Mouse (Mus musculus): Measurements from ENCODE around the gene Psd. TPM values are rescaled to one million over a fixed set of nuclear protein-coding genes. Genes with fewer than 3 reads are reported as not detected.
A peak's percentile ranks its signal among the peaks of the same experiment; 100 is the strongest.

The Psd gene
- polyA plus RNA-seq, 1 experiment = 1.6 TPM

- Histone ChIP-seq H3K36me3 (ENCODE audit: control insufficient read depth, insufficient read depth, low read length) (peaks cover 17% of the 10 kb centered on the region; the same call in 1 of the 2 replicates), H3K27me3 (ENCODE audit: control insufficient read depth, insufficient read depth, low read length) (no peaks in the 10 kb centered on the region), H3K4me1 (replicated peaks; ENCODE audit: control insufficient read depth, insufficient read depth, low read length) (peaks cover 13% of the 10 kb centered on the region), H3K4me3 (ENCODE audit: control insufficient read depth, insufficient read depth, low read length) (peak overlapping the region; percentile 39), H3K27ac (ENCODE audit: control insufficient read depth, insufficient read depth, low read length) (no peak overlapping the region)
- TF ChIP-seq POLR2A (IDR thresholded peaks at IDR 0.05; ENCODE audit: control insufficient read depth, extremely low read depth, insufficient read depth, low read length, poor library complexity) = no peak
- peak; percentile 98 for TF ChIP-seq CTCF (IDR thresholded peaks at IDR 0.05; ENCODE audit: borderline replicate concordance, control insufficient read depth, extremely low read depth, insufficient read depth, low read length, poor library complexity)
- DNase-seq = peak; percentile 88
- WGBS = 7% methylated on average over 47 of the region's 47 CpGs
Observed at GRCm38 (mm10) chr19:46308706-46309435, 18.1 kb downstream of the Psd start.

GRCm38 (mm10) chr19:46308303-46308702 lies 18.7 kb downstream of the Psd start:
- TF ChIP-seq POLR2A (IDR thresholded peaks at IDR 0.05; ENCODE audit: control insufficient read depth, extremely low read depth, insufficient read depth, low read length, poor library complexity) = no peak
- no peak for TF ChIP-seq CTCF (IDR thresholded peaks at IDR 0.05; ENCODE audit: borderline replicate concordance, control insufficient read depth, extremely low read depth, insufficient read depth, low read length, poor library complexity)
- H3K4me3 ChIP-seq (ENCODE audit: control insufficient read depth, insufficient read depth, low read length) = no peak overlapping the region
- H3K27ac ChIP-seq (ENCODE audit: control insufficient read depth, insufficient read depth, low read length) = no peak overlapping the region
- H3K4me1 ChIP-seq (replicated peaks; ENCODE audit: control insufficient read depth, insufficient read depth, low read length) = peaks cover 17% of the 10 kb centered on the region
- DNase-seq = no peak
- 88% methylated on average over 16 of the region's 16 CpGs for WGBS
- H3K27me3 ChIP-seq (ENCODE audit: control insufficient read depth, insufficient read depth, low read length) = no peaks in the 10 kb centered on the region
- peaks cover 17% of the 10 kb centered on the region; the same call in 1 of the 2 replicates for H3K36me3 ChIP-seq (ENCODE audit: control insufficient read depth, insufficient read depth, low read length)

- Histone ChIP-seq H3K27me3 (ENCODE audit: control insufficient read depth, insufficient read depth, low read length) (no peaks in the 10 kb centered on the region), H3K4me3 (ENCODE audit: control insufficient read depth, insufficient read depth, low read length) (no peak overlapping the region), H3K4me1 (replicated peaks; ENCODE audit: control insufficient read depth, insufficient read depth, low read length) (peaks cover 17% of the 10 kb centered on the region), H3K27ac (ENCODE audit: control insufficient read depth, insufficient read depth, low read length) (no peak overlapping the region), H3K36me3 (ENCODE audit: control insufficient read depth, insufficient read depth, low read length) (peaks cover 17% of the 10 kb centered on the region; the same call in 1 of the 2 replicates)
- WGBS = 97% methylated on average over 16 of the region's 16 CpGs
- DNase-seq = no peak
- TF ChIP-seq POLR2A (IDR thresholded peaks at IDR 0.05; ENCODE audit: control insufficient read depth, extremely low read depth, insufficient read depth, low read length, poor library complexity) = no peak; the same call in 1 of the 2 replicates
- TF ChIP-seq CTCF (IDR thresholded peaks at IDR 0.05; ENCODE audit: borderline replicate concordance, control insufficient read depth, extremely low read depth, insufficient read depth, low read length, poor library complexity) = no peak
Observed at GRCm38 (mm10) chr19:46307781-46308180, 19.2 kb downstream of the Psd start.

GRCm38 (mm10) chr19:46306751-46307289 lies 20.1 kb downstream of the Psd start:
- H3K4me3 ChIP-seq (ENCODE audit: control insufficient read depth, insufficient read depth, low read length) = no peak overlapping the region
- TF ChIP-seq CTCF (IDR thresholded peaks at IDR 0.05; ENCODE audit: borderline replicate concordance, control insufficient read depth, extremely low read depth, insufficient read depth, low read length, poor library complexity) (no peak), POLR2A (IDR thresholded peaks at IDR 0.05; ENCODE audit: control insufficient read depth, extremely low read depth, insufficient read depth, low read length, poor library complexity) (no peak)
- DNase-seq = peak; percentile 2
- WGBS = 98% methylated on average over 9 of the region's 9 CpGs
- no peak overlapping the region for H3K27ac ChIP-seq (ENCODE audit: control insufficient read depth, insufficient read depth, low read length)
- H3K27me3 ChIP-seq (ENCODE audit: control insufficient read depth, insufficient read depth, low read length) = no peaks in the 10 kb centered on the region
- peaks cover 17% of the 10 kb centered on the region for H3K4me1 ChIP-seq (replicated peaks; ENCODE audit: control insufficient read depth, insufficient read depth, low read length)
- H3K36me3 ChIP-seq (ENCODE audit: control insufficient read depth, insufficient read depth, low read length) = peaks cover 16% of the 10 kb centered on the region; the same call in 1 of the 2 replicates

- TF ChIP-seq POLR2A (IDR thresholded peaks at IDR 0.05; ENCODE audit: control insufficient read depth, extremely low read depth, insufficient read depth, low read length, poor library complexity) = no peak
- no peak for TF ChIP-seq CTCF (IDR thresholded peaks at IDR 0.05; ENCODE audit: borderline replicate concordance, control insufficient read depth, extremely low read depth, insufficient read depth, low read length, poor library complexity)
- H3K27me3 ChIP-seq (ENCODE audit: control insufficient read depth, insufficient read depth, low read length) = no peaks in the 10 kb centered on the region
- peak overlapping the region; percentile 94 for H3K4me3 ChIP-seq (ENCODE audit: control insufficient read depth, insufficient read depth, low read length)
- no peak overlapping the region for H3K27ac ChIP-seq (ENCODE audit: control insufficient read depth, insufficient read depth, low read length)
- peak; percentile 2 for DNase-seq
- H3K36me3 ChIP-seq (ENCODE audit: control insufficient read depth, insufficient read depth, low read length) = peaks cover 11% of the 10 kb centered on the region; the same call in 1 of the 2 replicates
- peaks cover 17% of the 10 kb centered on the region for H3K4me1 ChIP-seq (replicated peaks; ENCODE audit: control insufficient read depth, insufficient read depth, low read length)
- WGBS = 70% methylated on average over 5 of the region's 5 CpGs
Observed at GRCm38 (mm10) chr19:46306268-46306610, 20.7 kb downstream of the Psd start.

- DNase-seq = peak; percentile 90
- H3K4me3 ChIP-seq (ENCODE audit: control insufficient read depth, insufficient read depth, low read length) = peak overlapping the region; percentile 94
- H3K4me1 ChIP-seq (replicated peaks; ENCODE audit: control insufficient read depth, insufficient read depth, low read length) = peaks cover 17% of the 10 kb centered on the region
- no peaks in the 10 kb centered on the region for H3K27me3 ChIP-seq (ENCODE audit: control insufficient read depth, insufficient read depth, low read length)
- peak overlapping the region; percentile 75 for H3K27ac ChIP-seq (ENCODE audit: control insufficient read depth, insufficient read depth, low read length)
- WGBS = 1% methylated on average over 42 of the region's 43 CpGs
- TF ChIP-seq POLR2A (IDR thresholded peaks at IDR 0.05; ENCODE audit: control insufficient read depth, extremely low read depth, insufficient read depth, low read length, poor library complexity) = peak; percentile 91
- TF ChIP-seq CTCF (IDR thresholded peaks at IDR 0.05; ENCODE audit: borderline replicate concordance, control insufficient read depth, extremely low read depth, insufficient read depth, low read length, poor library complexity) = no peak
- H3K36me3 ChIP-seq (ENCODE audit: control insufficient read depth, insufficient read depth, low read length) = 0 out of 2 replicates have a peak, but pooled peaks cover 5% of the 10 kb centered on the region
Observed at GRCm38 (mm10) chr19:46305432-46306267, 21.3 kb downstream of the Psd start.
